Mouse (Mus musculus) bone marrow macrophage, adult 2 months (primary cell): Measurements from ENCODE around the gene Perm1.

Experiments used
- CTCF ChIP-seq: IDR thresholded peaks from 2 replicates; pipeline ENCODE4 v1.5.1; 2012; ENCODE audit warnings: low read depth, mild to moderate bottlenecking, low read length, moderate library complexity
- POLR2A ChIP-seq: IDR thresholded peaks from 2 replicates; pipeline ENCODE4 v1.6.1; 2012; ENCODE audit warnings: mild to moderate bottlenecking, low read depth, low read length, borderline replicate concordance

GRCm38 (mm10) chr4:156195927-156196870, 19.5 kb upstream of the Perm1 start:
- TF ChIP-seq CTCF (no peak), POLR2A (no peak)
